Mouse (Mus musculus) MEL (cell line): Measurements from ENCODE around the gene Flnb. TPM values are rescaled to one million over a fixed set of nuclear protein-coding genes. Genes with fewer than 3 reads are reported as not detected.

Source experiments
- DNase-seq: peaks from one replicate; pipeline ENCODE4 v3.0.0; 2011; ENCODE audit warnings: low read depth, low spot score
- H3K27ac ChIP-seq: 2 replicates; pipeline ENCODE4 v1.5.1; 2012; ENCODE audit warnings: low read depth, mild to moderate bottlenecking, control low read depth, low read length, moderate library complexity; ENCODE audit not compliant: control insufficient read depth
- H3K27me3 ChIP-seq, 2 experiments: fragments of 150-350 bp in 1 of 2; sonication (generic) in 1 of 2; 2 replicates each; pipeline ENCODE4 v1.6.1; 2012; ENCODE audit warnings: low read length in 2 of 2, mild to moderate bottlenecking in 2 of 2, improper control_type of control experiment in 1 of 2, moderate library complexity in 1 of 2; ENCODE audit not compliant: insufficient read depth in 2 of 2, control insufficient read depth in 1 of 2
- H3K36me3 ChIP-seq, 2 experiments: 2 replicates each; pipeline ENCODE4 v1.6.1; 2012 to 2014; ENCODE audit warnings: low read length in 2 of 2, improper control_type of control experiment in 1 of 2, inconsistent platforms in 1 of 2, mild to moderate bottlenecking in 1 of 2; ENCODE audit not compliant: insufficient read depth in 2 of 2, control insufficient read depth in 1 of 2
- H3K4me1 ChIP-seq, 2 experiments: fragments of 150-350 bp in 1 of 2; sonication (generic) in 1 of 2; 2 replicates each; pipeline ENCODE4 v1.6.1; 2012; ENCODE audit warnings: low read length in 2 of 2, improper control_type of control experiment in 1 of 2, mild to moderate bottlenecking in 1 of 2; ENCODE audit not compliant: insufficient read depth in 2 of 2, control insufficient read depth in 1 of 2
- H3K4me3 ChIP-seq, 2 experiments: fragments of 150-350 bp in 1 of 2; sonication (generic) in 1 of 2; 2 replicates each; pipeline ENCODE4 v1.5.1; 2012; ENCODE audit warnings: low read depth in 2 of 2, low read length in 2 of 2, mild to moderate bottlenecking in 2 of 2, moderate library complexity in 2 of 2, control low read depth in 1 of 2, improper control_type of control experiment in 1 of 2; ENCODE audit not compliant: control insufficient read depth in 1 of 2, insufficient read depth in 1 of 2
- H3K79me2 ChIP-seq: 2 replicates; pipeline ENCODE4 v1.6.1; 2012; ENCODE audit warnings: mild to moderate bottlenecking, low read length, moderate library complexity; ENCODE audit not compliant: control insufficient read depth, poor library complexity, insufficient read depth
- H3K9ac ChIP-seq: 2 replicates; pipeline ENCODE4 v1.6.1; 2012; ENCODE audit warnings: low read depth, mild to moderate bottlenecking, control low read depth, low read length, moderate library complexity; ENCODE audit not compliant: control insufficient read depth, poor library complexity, severe bottlenecking
- H3K9me3 ChIP-seq: fragments of 150-350 bp; sonication (generic); replicated peaks from 2 replicates; pipeline ENCODE4 v1.6.1; 2012; ENCODE audit warnings: mild to moderate bottlenecking, low read length, improper control_type of control experiment, moderate library complexity; ENCODE audit not compliant: insufficient read depth
- BHLHE40 ChIP-seq: IDR thresholded peaks from 2 replicates; pipeline ENCODE4 v1.6.1; 2012; ENCODE audit warnings: low read depth, mild to moderate bottlenecking, inconsistent platforms, low read length, improper control_type of control experiment, borderline replicate concordance
- CHD1 ChIP-seq: IDR thresholded peaks from 2 replicates; pipeline ENCODE4 v1.6.1; 2012; ENCODE audit warnings: low read depth, mild to moderate bottlenecking, inconsistent platforms, low read length, improper control_type of control experiment
- CTCF ChIP-seq, 3 experiments: IDR thresholded peaks in 2 of 3; conservative IDR thresholded peaks in 1 of 3; 2 replicates each; pipeline ENCODE4 v1.5.1; 2011 to 2012; ENCODE audit warnings: low read length in 3 of 3, low read depth in 2 of 3, mild to moderate bottlenecking in 2 of 3, improper control_type of control experiment in 1 of 3, inconsistent platforms in 1 of 3, mixed read lengths in 1 of 3, moderate library complexity in 1 of 3; ENCODE audit not compliant: control insufficient read depth in 1 of 3, insufficient read depth in 1 of 3, poor library complexity in 1 of 3, severe bottlenecking in 1 of 3
- E2F4 ChIP-seq: IDR thresholded peaks from 2 replicates; pipeline ENCODE4 v1.6.1; 2011; ENCODE audit warnings: low read depth, low read length, improper control_type of control experiment, borderline replicate concordance
- ELF1 ChIP-seq: IDR thresholded peaks from 2 replicates; pipeline ENCODE4 v1.6.1; 2014; ENCODE audit warnings: low read depth, mild to moderate bottlenecking, inconsistent platforms, low read length, improper control_type of control experiment, moderate library complexity
- EP300 ChIP-seq, 2 experiments: IDR thresholded peaks; 2 replicates each; pipeline ENCODE4 v1.6.1; 2011; ENCODE audit warnings: improper control_type of control experiment in 2 of 2, low read length in 2 of 2, low read depth in 1 of 2, mild to moderate bottlenecking in 1 of 2
- GATA1 ChIP-seq: IDR thresholded peaks from 2 replicates; pipeline ENCODE4 v1.6.1; 2011; ENCODE audit warnings: low read depth, low read length, improper control_type of control experiment
- JUND ChIP-seq: IDR thresholded peaks from 2 replicates; pipeline ENCODE4 v1.6.1; 2011; ENCODE audit warnings: low read depth, mild to moderate bottlenecking, improper control_type of control experiment, low read length
- MAFK ChIP-seq: IDR thresholded peaks from 2 replicates; pipeline ENCODE4 v1.6.1; 2011; ENCODE audit warnings: low read depth, mild to moderate bottlenecking, low read length, improper control_type of control experiment, borderline replicate concordance
- MAX ChIP-seq: IDR thresholded peaks from 2 replicates; pipeline ENCODE4 v1.6.1; 2011; ENCODE audit warnings: low read length, improper control_type of control experiment
- MAZ ChIP-seq: IDR thresholded peaks from 2 replicates; pipeline ENCODE4 v1.6.1; 2012; ENCODE audit warnings: low read depth, mild to moderate bottlenecking, inconsistent platforms, low read length, improper control_type of control experiment
- MEF2A ChIP-seq: IDR thresholded peaks from 2 replicates; pipeline ENCODE4 v1.6.1; 2014; ENCODE audit warnings: low read depth, mild to moderate bottlenecking, inconsistent platforms, low read length, improper control_type of control experiment; ENCODE audit not compliant: poor library complexity, insufficient replicate concordance, severe bottlenecking; ENCODE audit errors: extremely low read depth
- MXI1 ChIP-seq: IDR thresholded peaks from 2 replicates; pipeline ENCODE4 v1.6.1; 2011; ENCODE audit warnings: mild to moderate bottlenecking, low read depth, low read length, improper control_type of control experiment
- MYB ChIP-seq: IDR thresholded peaks from 2 replicates; pipeline ENCODE4 v1.6.1; 2011; ENCODE audit warnings: mild to moderate bottlenecking, low read depth, low read length, improper control_type of control experiment
- MYC ChIP-seq: IDR thresholded peaks from 2 replicates; pipeline ENCODE4 v1.6.1; 2011; ENCODE audit warnings: low read depth, mild to moderate bottlenecking, low read length, improper control_type of control experiment, moderate library complexity
- NELFE ChIP-seq: IDR thresholded peaks from 2 replicates; pipeline ENCODE4 v1.6.1; 2011; ENCODE audit warnings: low read depth, low read length, improper control_type of control experiment
- NRF1 ChIP-seq: IDR thresholded peaks from 2 replicates; pipeline ENCODE4 v1.6.1; 2014; ENCODE audit warnings: low read depth, mild to moderate bottlenecking, inconsistent platforms, low read length, improper control_type of control experiment, moderate library complexity; ENCODE audit not compliant: poor library complexity, insufficient read depth, severe bottlenecking
- POLR2A ChIP-seq, 2 experiments: IDR thresholded peaks; 2 replicates each; pipeline ENCODE4 v1.6.1; 2011 to 2012; ENCODE audit warnings: low read length in 2 of 2, mild to moderate bottlenecking in 2 of 2, control low read depth in 1 of 2, improper control_type of control experiment in 1 of 2, low read depth in 1 of 2, moderate library complexity in 1 of 2; ENCODE audit not compliant: control insufficient read depth in 1 of 2, insufficient read depth in 1 of 2, poor library complexity in 1 of 2
- POLR2AphosphoS2 ChIP-seq: IDR thresholded peaks from 2 replicates; pipeline ENCODE4 v1.6.1; 2011; ENCODE audit warnings: low read length, improper control_type of control experiment
- RAD21 ChIP-seq: IDR thresholded peaks from 2 replicates; pipeline ENCODE4 v1.6.1; 2011; ENCODE audit warnings: mild to moderate bottlenecking, low read depth, low read length, improper control_type of control experiment
- SIN3A ChIP-seq: IDR thresholded peaks from 2 replicates; pipeline ENCODE4 v1.6.1; 2012; ENCODE audit warnings: low read length, improper control_type of control experiment, inconsistent platforms
- SMC3 ChIP-seq: IDR thresholded peaks from 2 replicates; pipeline ENCODE4 v1.6.1; 2011; ENCODE audit warnings: low read depth, low read length, improper control_type of control experiment
- TBP ChIP-seq: IDR thresholded peaks from 2 replicates; pipeline ENCODE4 v1.8.0; 2011; ENCODE audit warnings: low read depth, low read length, improper control_type of control experiment
- TCF12 ChIP-seq: IDR thresholded peaks from 2 replicates; pipeline ENCODE4 v1.6.1; 2014; ENCODE audit warnings: low read depth, mild to moderate bottlenecking, inconsistent platforms, low read length, improper control_type of control experiment, moderate library complexity
- USF1 ChIP-seq: IDR thresholded peaks from 2 replicates; pipeline ENCODE4 v1.6.1; 2014; ENCODE audit warnings: low read depth, mild to moderate bottlenecking, inconsistent platforms, low read length, improper control_type of control experiment, moderate library complexity
- USF2 ChIP-seq, 2 experiments: IDR thresholded peaks; 2 replicates each; pipeline ENCODE4 v1.6.1; 2011 to 2012; ENCODE audit warnings: improper control_type of control experiment in 2 of 2, low read length in 2 of 2, borderline replicate concordance in 1 of 2, inconsistent platforms in 1 of 2, low read depth in 1 of 2, mild to moderate bottlenecking in 1 of 2; ENCODE audit not compliant: insufficient read depth in 1 of 2
- ZKSCAN1 ChIP-seq: IDR thresholded peaks from 2 replicates; pipeline ENCODE4 v1.6.1; 2012; ENCODE audit warnings: low read depth, mild to moderate bottlenecking, inconsistent platforms, low read length, improper control_type of control experiment, moderate library complexity
- ZMIZ1 ChIP-seq: IDR thresholded peaks from 2 replicates; pipeline ENCODE4 v1.6.1; 2012; ENCODE audit warnings: low read depth, mild to moderate bottlenecking, inconsistent platforms, low read length, improper control_type of control experiment, moderate library complexity
- ZNF384 ChIP-seq: IDR thresholded peaks from 2 replicates; pipeline ENCODE4 v1.6.1; 2012; ENCODE audit warnings: low read depth, mild to moderate bottlenecking, inconsistent platforms, low read length, improper control_type of control experiment
- polyA plus RNA-seq, 2 experiments: library from polyadenylated mRNA; stranded (reverse) in 1 of 2; unstranded in 1 of 2; fragments of >175 nt in 1 of 2; fragments of >200 nt in 1 of 2; gene quantifications; 2 replicates each; pipeline versions ENCODE4 v1.2.1 to v1.2.4; 2012; ENCODE audit warnings: low replicate concordance in 2 of 2, low read depth in 1 of 2; ENCODE audit not compliant: insufficient read length in 2 of 2, insufficient read depth in 1 of 2, missing spikeins in 1 of 2
- total RNA-seq: library from RNA; depleted of rRNA; stranded (reverse); fragments of 300-350 nt; gene quantifications from 2 replicates; pipeline ENCODE4 v1.2.3, GENCODE M21; 2012

The Flnb gene
- total and polyA plus RNA-seq, 3 experiments, result 1.0 to 3.1 TPM; not detected in 1

- TF ChIP-seq GATA1 (no peak), RAD21 (no peak)
Observed at GRCm38 (mm10) chr14:7880389-7880788, 62.6 kb downstream of the Flnb start (continued).

- Histone ChIP-seq H3K79me2 (no peaks in the 10 kb centered on the region), H3K27ac (peak overlapping the region; percentile 51; the same call in 1 of the 2 replicates), H3K9ac (peak overlapping the region; percentile 23), H3K4me3 (peak overlapping the region; percentile 13 to 60; a peak in 3 of 4 replicates), H3K9me3 (no peaks in the 10 kb centered on the region), H3K36me3 (peaks cover 0 to 38% of the 10 kb centered on the region in 2 experiments; a peak in 2 of 4 replicates), H3K27me3 (no peaks in the 10 kb centered on the region), H3K4me1 (peaks cover 26 to 47% of the 10 kb centered on the region in 2 experiments)
- TF ChIP-seq SMC3, result no peak
- TF ChIP-seq USF1, result peak; percentile 32; the same call in 1 of the 2 replicates
- TF ChIP-seq BHLHE40, result peak; percentile 71; the same call in 1 of the 2 replicates
- peak; percentile 49 for DNase-seq
Observed at GRCm38 (mm10) chr14:7881533-7881932, 63.8 kb downstream of the Flnb start.

GRCm38 (mm10) chr14:7882050-7882449, 64.3 kb downstream of the Flnb start:
- Histone ChIP-seq H3K27ac (peak overlapping the region; percentile 51; the same call in 1 of the 2 replicates), H3K79me2 (no peaks in the 10 kb centered on the region), H3K9me3 (no peaks in the 10 kb centered on the region), H3K4me3 (peak overlapping the region; percentile 13 to 60; a peak in 3 of 4 replicates), H3K4me1 (peaks cover 26 to 47% of the 10 kb centered on the region in 2 experiments), H3K27me3 (no peaks in the 10 kb centered on the region), H3K36me3 (peaks cover 0 to 36% of the 10 kb centered on the region in 2 experiments; a peak in 2 of 4 replicates), H3K9ac (no peak overlapping the region)
- peak; percentile 64 for DNase-seq
- TF ChIP-seq CHD1 (no peak), MAZ (no peak), TBP (no peak), USF2 (IDR thresholded peaks at IDR 0.05; ENCODE audit: borderline replicate concordance in 1 of 2, insufficient read depth in 1 of 2, low read depth in 1 of 2, low read length in 2 of 2) (no peak), BHLHE40 (peak; percentile 97), MEF2A (0 out of 2 replicates have a peak, but pooled peaks have one; percentile 12), CTCF (IDR thresholded peaks at IDR 0.05 in 2 of 3, conservative IDR thresholded peaks at IDR 0.05 in 1 of 3; ENCODE audit: control insufficient read depth in 1 of 3, insufficient read depth in 1 of 3, low read depth in 2 of 3, low read length in 3 of 3, poor library complexity in 1 of 3, severe bottlenecking in 1 of 3) (no peak), MYB (no peak), MAX (peak; percentile 59; the same call in 1 of the 2 replicates), MXI1 (peak; percentile 56), GATA1 (peak; percentile 57; the same call in 1 of the 2 replicates), SIN3A (0 out of 2 replicates have a peak, but pooled peaks have one; percentile 19), NELFE (no peak), JUND (no peak), POLR2AphosphoS2 (no peak), MYC (no peak), ZNF384 (peak; percentile 68; the same call in 1 of the 2 replicates), TCF12 (peak; percentile 77), ZMIZ1 (no peak), NRF1 (no peak), POLR2A (IDR thresholded peaks at IDR 0.05; ENCODE audit: control insufficient read depth in 1 of 2, insufficient read depth in 1 of 2, low read depth in 1 of 2, low read length in 2 of 2, poor library complexity in 1 of 2) (no peak), ELF1 (no peak), ZKSCAN1 (no peak), E2F4 (no peak), EP300 (IDR thresholded peaks at IDR 0.05; ENCODE audit: low read depth in 1 of 2, low read length in 2 of 2) (peak; percentile 47 to 73; a peak in 3 of 4 replicates), MAFK (peak; percentile 10; the same call in 1 of the 2 replicates)
